Mouse (Mus musculus) T-helper 1 cell (primary cell): ENCODE results near the gene Eif4e2.

Source experiments
- in situ Hi-C: fragments of 300-600 bp; cut with MboI, MseI; formaldehyde crosslinking; loops from one replicate; pipeline ENCODE4 v1.15.1; 2025; ENCODE audit warnings: high pct_unique_total_duplicates

Gene Eif4e2

GRCm38 (mm10) chr1:87258484-87258883, 44.8 kb downstream of the Eif4e2 start:
- in situ Hi-C loops: loop anchor here (5.0 kb wide), 1 partner anchor 59 kb away; no protein-coding TSS in a partner anchor

- in situ Hi-C loops: loop anchor here (5.0 kb wide), 1 partner anchor 58 kb away; no protein-coding TSS in a partner anchor
Measured at GRCm38 (mm10) chr1:87259316-87259715, 45.6 kb downstream of the Eif4e2 start.

GRCm38 (mm10) chr1:87263257-87263656, 49.5 kb downstream of the Eif4e2 start:
- in situ Hi-C loops: no loop called here

GRCm38 (mm10) chr1:87263796-87264133, 50.1 kb downstream of the Eif4e2 start:
- in situ Hi-C loops: no loop called here

- in situ Hi-C loops: no loop called here
Measured at GRCm38 (mm10) chr1:87264134-87265006, 50.7 kb downstream of the Eif4e2 start, which contains the start of gene Efhd1. Gene Efhd1 (plus strand): TSS chr1:87264363.

GRCm38 (mm10) chr1:87265200-87265599, 51.5 kb downstream of the Eif4e2 start:
- in situ Hi-C loops: no loop called here

GRCm38 (mm10) chr1:87266296-87267090, 52.8 kb downstream of the Eif4e2 start:
- in situ Hi-C loops: no loop called here

- in situ Hi-C loops: no loop called here
Measured at GRCm38 (mm10) chr1:87270204-87270603, 56.5 kb downstream of the Eif4e2 start.

- in situ Hi-C loops: no loop called here
Measured at GRCm38 (mm10) chr1:87270641-87271467, 57.1 kb downstream of the Eif4e2 start.

- in situ Hi-C loops: no loop called here
Measured at GRCm38 (mm10) chr1:87271596-87271995, 57.9 kb downstream of the Eif4e2 start.

- in situ Hi-C loops: no loop called here
Measured at GRCm38 (mm10) chr1:87272462-87272861, 58.7 kb downstream of the Eif4e2 start.

GRCm38 (mm10) chr1:87273514-87273942, 59.8 kb downstream of the Eif4e2 start:
- in situ Hi-C loops: no loop called here

- in situ Hi-C loops: no loop called here
Measured at GRCm38 (mm10) chr1:87274134-87274533, 60.4 kb downstream of the Eif4e2 start.

- in situ Hi-C loops: no loop called here
Measured at GRCm38 (mm10) chr1:87275151-87275550, 61.4 kb downstream of the Eif4e2 start.

GRCm38 (mm10) chr1:87276056-87276455, 62.3 kb downstream of the Eif4e2 start:
- in situ Hi-C loops: no loop called here

GRCm38 (mm10) chr1:87280281-87280680, 66.6 kb downstream of the Eif4e2 start:
- in situ Hi-C loops: no loop called here

GRCm38 (mm10) chr1:87281599-87282412, 68.1 kb downstream of the Eif4e2 start:
- in situ Hi-C loops: no loop called here

- in situ Hi-C loops: no loop called here
Measured at GRCm38 (mm10) chr1:87282413-87282788, 68.7 kb downstream of the Eif4e2 start.

- in situ Hi-C loops: no loop called here
Measured at GRCm38 (mm10) chr1:87283410-87283960, 69.8 kb downstream of the Eif4e2 start.

- in situ Hi-C loops: no loop called here
Measured at GRCm38 (mm10) chr1:87287105-87287504, 73.4 kb downstream of the Eif4e2 start.
